ENCODE assay signal across 14 mouse cellular contexts in the genomic region with DNA sequence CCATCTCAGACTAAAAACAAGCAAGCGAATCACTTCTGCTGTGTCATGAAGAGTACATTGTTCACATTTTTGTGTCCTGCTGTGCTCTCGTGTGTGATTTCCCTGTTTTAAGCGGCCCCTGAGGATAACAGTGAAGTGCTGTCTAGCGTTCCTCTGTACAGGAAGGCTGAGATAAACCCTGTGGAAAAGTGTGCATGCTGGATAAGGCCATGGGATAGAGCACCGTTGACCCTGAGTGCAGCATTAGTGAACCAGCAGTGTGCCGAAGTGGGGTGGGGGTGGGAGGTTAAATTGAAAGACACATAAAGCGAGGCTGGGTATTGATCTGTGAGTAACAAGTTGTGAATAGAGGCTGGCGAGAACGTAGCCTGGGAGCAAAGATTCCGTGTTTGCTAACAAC.
DNase-seq lines count a peak whose midpoint lies in the region; ATAC-seq and TF ChIP-seq lines count a peak whose summit lies in the region.
"Had no signal": no experiment of that assay in that cellular context is flagged by ENCODE, and none has a peak within 500 bp of the region (broad histone marks: within the 10 kb centered on the region; RNA-seq: fewer than 3 reads in every experiment).

No protein-coding gene starts in this region.

- no peaks in the 10 kb centered on the region for H3K9me3 ChIP-seq in kidney, embryonic 15.5 days (replicated peaks)
- no peaks in the 10 kb centered on the region for H3K9me3 ChIP-seq in forebrain, embryonic 11.5 days (ENCODE audit: control insufficient read depth, low read length)
- no peaks in the 10 kb centered on the region for H3K9me3 ChIP-seq in midbrain, embryonic 16.5 days (replicated peaks; ENCODE audit: control insufficient read depth, low read length, poor library complexity, severe bottlenecking)
- no peaks in the 10 kb centered on the region for H3K9me3 ChIP-seq in stomach, postnatal 0 days (ENCODE audit: control insufficient read depth, low read length)
- H3K9me3 ChIP-seq: liver, embryonic 15.5 days had no signal

- ATAC-seq in kidney, embryonic 15.5 days (replicated peaks; ENCODE audit: low FRiP score) = no peak
- peak; percentile 82 for ATAC-seq in forebrain, embryonic 11.5 days (replicated peaks; ENCODE audit: low FRiP score)
- ATAC-seq in midbrain, embryonic 16.5 days = 0 out of 2 replicates have a peak, but pooled peaks have one; percentile 28
- no peak for ATAC-seq in stomach, postnatal 0 days (ENCODE audit: low FRiP score, low TSS enrichment)

- peaks cover 22% of the 10 kb centered on the region for H3K4me1 ChIP-seq in kidney, embryonic 15.5 days
- H3K4me1 ChIP-seq in forebrain, embryonic 11.5 days (replicated peaks; ENCODE audit: control insufficient read depth, insufficient read depth, low read length) = peaks cover 8% of the 10 kb centered on the region
- 0 out of 2 replicates have a peak, but pooled peaks cover 2% of the 10 kb centered on the region for H3K4me1 ChIP-seq in midbrain, embryonic 16.5 days (ENCODE audit: control insufficient read depth, insufficient read depth, low read length)
- no peaks in the 10 kb centered on the region for H3K4me1 ChIP-seq in stomach, postnatal 0 days (replicated peaks; ENCODE audit: control insufficient read depth, insufficient read depth)
- H3K4me1 ChIP-seq: liver, embryonic 15.5 days had no signal

- DNase-seq in embryo, embryonic 10 days (ENCODE audit: low spot score) = peak; percentile 52
- no peak for DNase-seq in embryo, embryonic 9.5 days (ENCODE audit: extremely low spot score)
- no peak for DNase-seq in kidney, adult 18-20 months
- peak; percentile 55 for DNase-seq in forebrain, embryonic 11.5 days (ENCODE audit: low spot score)
- no peak for DNase-seq in stomach, postnatal 0 days (ENCODE audit: low spot score)
- no peak for DNase-seq in gastrocnemius, postnatal 36 days
- DNase-seq: gastrocnemius, postnatal 14 days; thymus, postnatal 36 days had no signal

- H3K4me2 ChIP-seq in kidney, embryonic 15.5 days = no peak overlapping the region
- H3K4me2 ChIP-seq in forebrain, embryonic 11.5 days (ENCODE audit: low read depth, low read length, severe bottlenecking) = no peak overlapping the region
- no peak overlapping the region for H3K4me2 ChIP-seq in midbrain, embryonic 16.5 days (ENCODE audit: low read length)
- no peak overlapping the region for H3K4me2 ChIP-seq in stomach, postnatal 0 days (replicated peaks; ENCODE audit: low read depth)
- H3K4me2 ChIP-seq: liver, embryonic 15.5 days had no signal

- WGBS in kidney, embryonic 15.5 days = 62% methylated on average over 10 of the region's 10 CpGs
- WGBS in forebrain, embryonic 11.5 days = 10% methylated on average over 10 of the region's 10 CpGs
- WGBS in midbrain, embryonic 16.5 days = 33% methylated on average over 10 of the region's 10 CpGs
- 45% methylated on average over 10 of the region's 10 CpGs for WGBS in stomach, postnatal 0 days

- H3K9ac ChIP-seq in kidney, embryonic 15.5 days = no peak overlapping the region
- H3K9ac ChIP-seq in forebrain, embryonic 11.5 days (ENCODE audit: low read length) = no peak overlapping the region
- no peak overlapping the region for H3K9ac ChIP-seq in midbrain, embryonic 16.5 days (ENCODE audit: low read depth, low read length)
- no peak overlapping the region for H3K9ac ChIP-seq in stomach, postnatal 0 days (ENCODE audit: low read length)
- H3K9ac ChIP-seq: liver, embryonic 15.5 days had no signal

- intact Hi-C loops in gastrocnemius, postnatal 36 days (cut with DNase I) = no loop called here

- no peak overlapping the region for H3K4me3 ChIP-seq in kidney, embryonic 15.5 days (replicated peaks)
- H3K4me3 ChIP-seq in forebrain, embryonic 11.5 days (ENCODE audit: low read depth, low read length) = no peak overlapping the region
- H3K4me3 ChIP-seq in midbrain, embryonic 16.5 days (ENCODE audit: low read depth, low read length) = no peak overlapping the region
- H3K4me3 ChIP-seq in stomach, postnatal 0 days (ENCODE audit: low read depth, low read length) = no peak overlapping the region
- H3K4me3 ChIP-seq: left cerebral cortex, adult 2 months; liver, embryonic 15.5 days had no signal

- no peaks in the 10 kb centered on the region for H3K27me3 ChIP-seq in kidney, embryonic 15.5 days
- H3K27me3 ChIP-seq in forebrain, embryonic 11.5 days (ENCODE audit: control insufficient read depth, insufficient read depth, low read length) = peaks cover 4% of the 10 kb centered on the region
- no peaks in the 10 kb centered on the region for H3K27me3 ChIP-seq in midbrain, embryonic 16.5 days (ENCODE audit: control insufficient read depth, insufficient read depth, low read depth, low read length)
- H3K27me3 ChIP-seq in stomach, postnatal 0 days (ENCODE audit: control insufficient read depth, insufficient read depth, low read length) = no peaks in the 10 kb centered on the region
- H3K27me3 ChIP-seq: liver, embryonic 15.5 days had no signal

- H3K36me3 ChIP-seq in kidney, embryonic 15.5 days = peaks cover 7% of the 10 kb centered on the region
- H3K36me3 ChIP-seq in forebrain, embryonic 11.5 days (ENCODE audit: control insufficient read depth, insufficient read depth, low read length) = no peaks in the 10 kb centered on the region
- H3K36me3 ChIP-seq in midbrain, embryonic 16.5 days (ENCODE audit: control insufficient read depth, insufficient read depth, low read length) = no peaks in the 10 kb centered on the region
- no peaks in the 10 kb centered on the region for H3K36me3 ChIP-seq in stomach, postnatal 0 days (ENCODE audit: control insufficient read depth, insufficient read depth, low read length)
- H3K36me3 ChIP-seq: G1E; liver, embryonic 15.5 days had no signal

- peak overlapping the region; percentile 41; the same call in 1 of the 2 replicates for H3K27ac ChIP-seq in kidney, embryonic 15.5 days
- H3K27ac ChIP-seq in forebrain, embryonic 11.5 days (ENCODE audit: low read depth, low read length) = no peak overlapping the region
- H3K27ac ChIP-seq in midbrain, embryonic 16.5 days (ENCODE audit: low read length) = no peak overlapping the region
- H3K27ac ChIP-seq in stomach, postnatal 0 days (replicated peaks) = no peak overlapping the region
- H3K27ac ChIP-seq: kidney, postnatal 0 days; left cerebral cortex, adult 2 months; liver, embryonic 15.5 days had no signal

- no peak for TF ChIP-seq CTCF in stomach, postnatal 0 days (IDR thresholded peaks at IDR 0.05; ENCODE audit: low read depth)

- no peak for TF ChIP-seq EP300 in stomach, postnatal 0 days (optimal IDR thresholded peaks at IDR 0.05)

Comparison
In these comparisons a context has a peak if more than half of its experiments do, and no peak if none do; other contexts are left out.
1. DNase-seq: peak in embryo, embryonic 10 days (single experiment) and forebrain, embryonic 11.5 days (single experiment); none in embryo, embryonic 9.5 days (single experiment), kidney, adult 18-20 months (single experiment), stomach, postnatal 0 days (single experiment) and gastrocnemius, postnatal 36 days (0 of 2).
2. ATAC-seq: peak in forebrain, embryonic 11.5 days (single experiment) and midbrain, embryonic 16.5 days (single experiment); none in kidney, embryonic 15.5 days (single experiment) and stomach, postnatal 0 days (single experiment).